Mouse (Mus musculus): Measurements from ENCODE around the gene Ppil3. TPM values are rescaled to one million over a fixed set of nuclear protein-coding genes. Genes with fewer than 3 reads are reported as not detected.

Ppil3 gene
- 54.1 TPM for polyA plus RNA-seq (2014; fragmentation: Illumina TruSeq; extraction: RNeasy Lipid Tissue Mini Kit (QIAGEN cat#74804); ENCODE audit: low read depth, low replicate concordance)

GRCm38 (mm10) chr1:58445143-58445722, at the start of gene Ppil3, which contains the start of gene Nif3l1:
TSS of gene Ppil3 (minus strand) at chr1:58445486.
TSS of gene Nif3l1 (plus strand) at chr1:58445151.

GRCm38 (mm10) chr1:58423371-58424248, 21.7 kb downstream of the Ppil3 start, which contains the start of gene Clk1:
TSS of gene Clk1 (minus strand) at chr1:58424066.

DNA sequence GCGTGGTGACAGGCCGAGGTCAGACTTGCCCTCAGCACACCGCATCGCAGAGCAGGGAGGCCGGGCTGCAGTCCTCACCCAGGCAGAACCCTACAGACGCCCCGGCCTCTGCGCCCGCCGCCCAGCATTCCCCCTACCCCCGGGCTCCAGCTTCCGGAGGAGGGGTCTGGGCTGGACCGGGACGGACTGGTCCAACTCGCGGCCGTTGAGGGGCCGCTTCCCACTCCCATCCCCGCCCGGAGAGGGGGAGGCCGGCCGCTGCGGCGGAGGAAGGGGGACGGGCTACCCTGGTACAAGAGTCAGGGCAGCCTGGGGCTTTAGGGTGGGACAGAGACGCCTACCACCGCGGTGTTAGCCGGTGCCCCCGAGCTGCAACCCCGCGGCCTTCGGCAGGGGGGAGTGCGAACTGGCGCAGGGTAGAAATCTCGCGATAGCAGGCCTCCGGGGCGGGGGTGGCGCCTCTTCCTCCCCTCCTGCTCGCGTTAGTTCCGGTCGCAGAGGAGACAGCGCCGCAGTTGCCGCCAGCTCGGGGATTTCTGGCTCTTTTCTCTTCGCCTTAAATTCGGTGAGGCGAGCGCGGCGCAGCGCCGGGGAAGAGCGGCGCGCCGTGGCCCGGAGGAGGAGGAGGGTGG, 52.5 kb downstream of the Ppil3 start, which contains the start of gene Bzw1:
TSS of gene Bzw1 (plus strand) at position 247 of the 632 bp plus-strand sequence.

Other genes starting within 250 kb of the Ppil3 start
- gene Aox4, start 235.1 kb downstream of the Ppil3 start, polyA plus RNA-seq (2014; fragmentation: Illumina TruSeq; extraction: RNeasy Lipid Tissue Mini Kit (QIAGEN cat#74804); ENCODE audit: low read depth, low replicate concordance) = not detected
- 0.08 TPM for gene Aox2, start 167.2 kb downstream of the Ppil3 start, polyA plus RNA-seq (2014; fragmentation: Illumina TruSeq; extraction: RNeasy Lipid Tissue Mini Kit (QIAGEN cat#74804); ENCODE audit: low read depth, low replicate concordance)
- gene Bzw1, start 52.6 kb downstream of the Ppil3 start, polyA plus RNA-seq (2014; fragmentation: Illumina TruSeq; extraction: RNeasy Lipid Tissue Mini Kit (QIAGEN cat#74804); ENCODE audit: low read depth, low replicate concordance) = 190 TPM
- 253 TPM for gene Clk1, start 21.4 kb downstream of the Ppil3 start, polyA plus RNA-seq (2014; fragmentation: Illumina TruSeq; extraction: RNeasy Lipid Tissue Mini Kit (QIAGEN cat#74804); ENCODE audit: low read depth, low replicate concordance)
- gene Nif3l1, start 335 bp downstream of the Ppil3 start, polyA plus RNA-seq (2014; fragmentation: Illumina TruSeq; extraction: RNeasy Lipid Tissue Mini Kit (QIAGEN cat#74804); ENCODE audit: low read depth, low replicate concordance) = 16.2 TPM
- 9.9 TPM for gene Orc2, start 59.6 kb upstream of the Ppil3 start, polyA plus RNA-seq (2014; fragmentation: Illumina TruSeq; extraction: RNeasy Lipid Tissue Mini Kit (QIAGEN cat#74804); ENCODE audit: low read depth, low replicate concordance)
- 20.7 TPM for gene Fam126b, start 140.8 kb upstream of the Ppil3 start, polyA plus RNA-seq (2014; fragmentation: Illumina TruSeq; extraction: RNeasy Lipid Tissue Mini Kit (QIAGEN cat#74804); ENCODE audit: low read depth, low replicate concordance)
- 78.9 TPM for gene Ndufb3, start 140.9 kb upstream of the Ppil3 start, polyA plus RNA-seq (2014; fragmentation: Illumina TruSeq; extraction: RNeasy Lipid Tissue Mini Kit (QIAGEN cat#74804); ENCODE audit: low read depth, low replicate concordance)